Mouse (Mus musculus) neural tube, embryonic 10.5 days (tissue): ENCODE measurements around the gene Cer1.
A peak's percentile ranks its signal among the peaks of the same experiment; 100 is the strongest.

ENCODE experiments used
- DNase-seq: peaks from one replicate; pipeline ENCODE4 v3.0.0-alpha.2; 2017; ENCODE audit warnings: low spot score; ENCODE audit errors: extremely low spot score

Cer1 gene

DNA sequence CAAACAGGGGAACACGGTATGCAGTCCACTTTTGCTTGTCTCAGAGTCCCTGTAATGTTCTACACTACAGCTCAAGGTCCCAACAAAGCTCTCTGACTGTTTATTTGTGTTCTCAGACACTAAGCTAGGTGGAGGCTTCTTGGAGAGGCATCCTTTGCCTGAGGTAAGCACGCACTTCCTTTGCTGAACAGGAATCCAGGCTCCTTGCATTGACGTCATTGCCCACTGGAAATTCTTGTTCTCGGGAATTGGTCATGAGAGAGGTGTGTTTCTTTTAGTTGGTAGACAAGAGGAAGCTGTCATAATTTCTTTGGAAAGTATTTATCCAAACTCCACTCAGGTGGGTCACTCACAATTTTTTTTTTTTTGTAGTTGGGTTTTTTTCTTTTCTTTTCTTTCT lies 9.4 kb downstream of the Cer1 start:
- no peak for DNase-seq

DNA sequence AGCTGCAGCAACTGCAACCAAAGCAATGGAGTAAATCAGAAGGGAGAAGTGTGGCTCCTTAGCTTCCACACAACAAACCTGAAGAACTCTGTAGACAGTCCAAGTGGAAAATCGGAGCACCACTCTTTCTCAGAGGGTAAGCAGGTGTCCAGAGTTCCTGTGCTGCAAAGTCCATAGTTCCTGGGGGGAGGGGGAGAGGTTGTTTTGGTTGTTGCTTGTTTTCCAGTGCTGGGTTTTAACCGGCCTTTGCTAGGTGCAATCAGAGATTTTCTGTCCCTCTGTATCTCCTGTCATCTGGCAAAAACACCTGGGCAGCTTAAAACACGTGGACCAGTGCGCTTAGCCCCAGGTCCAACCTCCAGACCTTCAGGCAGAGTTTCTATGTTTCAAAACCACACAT lies 10.2 kb downstream of the Cer1 start:
- DNase-seq, result no peak

DNA sequence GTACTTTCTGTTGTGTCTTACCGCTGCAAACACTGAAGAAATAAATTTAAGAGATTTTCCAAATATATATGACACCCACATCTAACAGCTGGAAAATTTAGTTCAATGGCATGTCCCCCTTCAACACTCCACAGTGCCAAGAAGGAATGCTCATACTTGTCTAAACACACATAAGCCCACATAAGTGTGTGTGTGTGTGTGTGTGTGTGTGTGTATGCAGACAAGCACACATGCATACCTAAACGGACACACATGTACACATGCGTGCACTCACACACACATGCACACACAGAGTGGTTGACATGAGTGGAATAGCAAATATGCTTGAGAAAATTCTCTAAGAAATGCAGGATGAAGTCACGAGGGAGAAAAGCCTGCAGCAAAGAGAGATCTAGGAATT lies 12.4 kb downstream of the Cer1 start:
- DNase-seq, result no peak

DNA sequence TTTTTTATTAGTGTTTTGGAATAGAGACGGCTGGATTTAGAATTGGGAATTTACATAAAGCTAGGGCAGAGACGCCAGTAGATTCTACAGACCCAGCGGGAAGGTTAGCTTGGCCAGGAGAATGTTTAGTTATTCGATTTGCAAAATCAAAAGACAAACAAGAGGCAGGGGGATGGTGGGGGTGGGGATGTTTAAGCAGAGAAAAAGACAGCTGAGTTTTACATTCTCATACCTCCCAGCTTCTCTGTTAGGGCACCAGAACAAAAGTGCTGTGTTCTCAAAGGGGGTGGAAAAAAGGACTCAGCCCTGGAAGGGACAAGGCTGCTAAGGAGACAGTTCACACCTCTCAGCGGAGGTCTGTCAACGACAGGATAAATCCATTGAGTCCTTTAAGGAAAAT lies 12.8 kb downstream of the Cer1 start:
- no peak for DNase-seq

DNA sequence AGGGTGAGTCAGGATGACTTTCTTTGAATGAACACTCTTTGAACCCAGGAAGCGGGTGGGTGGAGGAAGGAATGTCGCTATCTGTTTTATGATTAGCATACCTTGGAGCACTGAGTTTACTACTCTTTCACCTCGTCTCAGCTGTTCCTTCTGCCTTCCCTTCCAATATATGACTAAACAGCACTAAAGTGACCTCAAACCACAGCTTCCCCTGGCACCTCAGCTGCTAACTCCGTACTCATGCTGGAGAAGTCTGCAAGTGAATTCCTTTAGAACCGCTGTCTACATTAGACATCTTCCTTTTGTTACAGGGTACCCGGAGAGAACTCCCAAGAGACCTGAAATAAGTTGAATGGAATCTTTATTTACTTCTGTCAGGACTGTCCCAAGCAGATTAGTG lies 14.0 kb downstream of the Cer1 start:
- no peak for DNase-seq

DNA sequence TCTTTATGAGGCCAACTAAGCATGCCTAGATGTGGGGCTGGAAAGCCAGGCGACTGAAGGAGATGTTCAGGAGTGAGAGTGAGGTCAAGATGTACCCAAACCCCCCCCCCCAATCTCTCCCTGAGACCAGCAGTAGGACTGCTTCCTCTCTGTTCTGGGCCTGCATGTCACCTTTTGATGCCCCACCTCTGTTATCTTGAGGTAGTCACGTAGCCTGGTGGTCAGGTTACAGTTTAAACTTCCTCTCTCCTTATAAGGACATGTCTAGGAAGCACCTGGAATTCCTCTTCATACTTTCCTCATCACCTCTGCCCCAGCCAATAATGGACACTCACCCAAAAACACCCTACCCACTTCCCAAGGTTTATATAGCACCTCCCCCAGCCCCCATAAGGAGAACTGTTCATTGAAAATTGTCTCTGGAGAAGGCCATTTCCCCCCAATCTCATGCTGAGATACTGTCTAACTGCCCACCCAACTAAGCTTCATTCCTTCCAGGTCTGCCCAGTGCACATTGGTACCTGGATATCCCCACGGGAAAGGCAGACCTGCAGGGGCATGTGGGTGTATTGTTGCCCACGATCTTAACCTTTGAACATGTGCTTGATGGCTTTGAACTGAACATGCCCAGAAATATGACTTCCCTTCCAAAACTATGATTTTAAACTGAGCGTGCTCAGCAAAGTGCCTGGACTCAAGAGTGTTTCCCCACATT lies 17.1 kb downstream of the Cer1 start:
- no peak for DNase-seq

DNA sequence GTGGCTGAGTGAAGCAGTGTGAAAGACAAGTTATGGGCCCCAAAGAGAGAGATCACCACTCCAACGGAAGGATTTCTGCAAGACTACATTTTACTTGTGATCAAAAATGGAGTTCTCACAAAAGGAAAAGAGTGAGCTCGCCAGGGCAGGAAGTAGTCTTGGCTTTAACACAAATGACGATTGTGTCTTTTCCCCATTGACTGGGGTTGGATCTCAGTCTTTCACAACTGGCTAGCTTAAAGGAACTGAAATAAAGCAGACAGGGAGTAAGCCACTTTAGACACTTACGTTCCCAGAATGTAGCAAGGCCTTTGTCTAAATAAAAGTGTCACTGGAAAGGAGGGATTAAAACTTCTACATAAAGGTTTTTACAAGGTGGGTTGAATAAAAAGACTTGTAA lies 17.8 kb downstream of the Cer1 start:
- no peak for DNase-seq

DNA sequence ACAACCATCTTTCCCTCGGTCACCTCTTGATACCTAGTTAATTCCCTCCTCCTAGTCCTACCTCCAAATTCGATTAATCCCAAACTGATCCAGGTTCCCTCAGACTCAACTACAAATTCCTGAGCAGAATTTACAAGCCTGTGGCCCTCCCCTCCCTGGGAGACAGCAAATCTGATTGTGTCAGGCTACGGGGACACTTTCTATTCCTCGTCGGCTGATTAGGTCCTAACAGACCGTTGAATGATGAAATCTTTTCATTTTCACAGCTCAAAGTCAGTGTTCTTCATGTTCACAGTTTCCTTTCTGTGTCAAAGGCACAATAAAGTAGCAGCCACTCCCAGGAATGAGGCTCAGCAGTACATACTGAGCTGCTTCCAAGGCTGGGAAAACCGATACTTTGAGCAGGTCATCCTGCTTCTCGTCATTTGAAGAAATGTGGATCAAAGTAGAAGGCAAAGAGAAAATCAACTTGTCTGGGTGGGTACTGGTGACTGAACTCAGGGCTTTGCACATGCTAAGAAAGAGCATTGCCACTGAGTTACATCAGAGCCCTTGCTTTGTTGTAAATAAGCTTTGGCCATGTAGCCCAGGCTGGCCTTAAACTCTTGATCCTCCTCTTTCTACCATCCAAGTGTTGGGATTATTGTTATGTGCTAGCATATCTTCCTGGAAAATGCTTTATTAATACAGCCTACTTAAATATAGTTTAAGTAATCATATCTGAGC lies 19.8 kb downstream of the Cer1 start:
- DNase-seq, result no peak

DNA sequence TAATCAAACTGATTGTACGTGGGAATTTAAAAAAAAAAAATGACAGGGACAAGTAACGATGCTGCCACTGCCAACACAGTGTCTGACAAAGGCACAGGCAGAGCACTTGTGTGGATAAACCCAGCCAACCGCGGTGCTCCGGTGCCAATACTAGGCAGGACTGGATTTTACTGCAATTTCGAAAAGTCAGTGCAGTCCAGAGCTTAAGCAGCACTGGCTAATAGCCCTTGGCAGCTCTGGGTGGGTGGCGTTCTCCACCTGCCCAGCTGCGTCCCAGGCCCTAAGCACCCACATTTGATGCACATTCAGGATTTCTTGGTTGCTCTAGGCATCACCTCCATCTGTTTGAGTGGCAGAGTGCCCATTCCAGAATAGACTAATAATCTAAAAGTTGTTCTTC lies 21.6 kb downstream of the Cer1 start:
- DNase-seq, result no peak

DNA sequence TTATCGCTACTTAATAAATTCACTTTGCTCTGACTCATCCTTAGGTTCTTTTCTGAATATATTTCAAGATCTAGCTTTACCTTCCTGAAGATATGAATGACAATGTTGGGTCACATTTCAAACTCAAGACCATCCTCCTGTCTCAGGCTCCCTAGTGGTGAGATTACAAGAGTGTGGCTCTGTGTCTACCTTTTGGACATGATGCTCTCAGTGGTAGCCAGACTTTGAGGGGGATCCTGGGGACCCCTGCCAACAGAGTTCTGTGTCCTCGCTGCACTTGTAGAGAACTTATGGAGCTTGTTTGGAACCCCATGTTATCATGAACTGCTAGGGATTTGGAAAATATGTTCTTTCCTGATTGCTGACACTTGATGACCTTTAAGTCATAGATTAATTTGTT lies 23.5 kb downstream of the Cer1 start:
- no peak for DNase-seq

DNA sequence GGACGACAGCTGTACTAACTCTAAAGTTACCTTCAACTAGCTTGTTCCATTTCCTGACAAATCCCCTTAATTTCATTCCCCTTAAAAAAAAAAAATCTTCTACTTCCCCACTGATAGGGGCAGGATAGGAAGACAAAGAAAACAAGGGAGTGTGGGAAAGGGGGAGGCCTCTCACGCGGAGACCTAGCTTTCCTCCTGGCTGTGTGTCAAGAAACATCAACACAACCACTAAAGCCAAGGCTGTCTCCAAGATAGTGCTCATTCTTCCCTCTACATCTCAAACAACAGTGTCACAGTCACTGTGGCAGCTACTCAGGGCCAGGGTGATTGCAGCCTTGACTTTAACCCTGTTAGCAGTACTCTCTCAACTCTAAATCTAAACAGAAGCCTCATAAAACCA lies 24.4 kb downstream of the Cer1 start:
- DNase-seq, result no peak

DNA sequence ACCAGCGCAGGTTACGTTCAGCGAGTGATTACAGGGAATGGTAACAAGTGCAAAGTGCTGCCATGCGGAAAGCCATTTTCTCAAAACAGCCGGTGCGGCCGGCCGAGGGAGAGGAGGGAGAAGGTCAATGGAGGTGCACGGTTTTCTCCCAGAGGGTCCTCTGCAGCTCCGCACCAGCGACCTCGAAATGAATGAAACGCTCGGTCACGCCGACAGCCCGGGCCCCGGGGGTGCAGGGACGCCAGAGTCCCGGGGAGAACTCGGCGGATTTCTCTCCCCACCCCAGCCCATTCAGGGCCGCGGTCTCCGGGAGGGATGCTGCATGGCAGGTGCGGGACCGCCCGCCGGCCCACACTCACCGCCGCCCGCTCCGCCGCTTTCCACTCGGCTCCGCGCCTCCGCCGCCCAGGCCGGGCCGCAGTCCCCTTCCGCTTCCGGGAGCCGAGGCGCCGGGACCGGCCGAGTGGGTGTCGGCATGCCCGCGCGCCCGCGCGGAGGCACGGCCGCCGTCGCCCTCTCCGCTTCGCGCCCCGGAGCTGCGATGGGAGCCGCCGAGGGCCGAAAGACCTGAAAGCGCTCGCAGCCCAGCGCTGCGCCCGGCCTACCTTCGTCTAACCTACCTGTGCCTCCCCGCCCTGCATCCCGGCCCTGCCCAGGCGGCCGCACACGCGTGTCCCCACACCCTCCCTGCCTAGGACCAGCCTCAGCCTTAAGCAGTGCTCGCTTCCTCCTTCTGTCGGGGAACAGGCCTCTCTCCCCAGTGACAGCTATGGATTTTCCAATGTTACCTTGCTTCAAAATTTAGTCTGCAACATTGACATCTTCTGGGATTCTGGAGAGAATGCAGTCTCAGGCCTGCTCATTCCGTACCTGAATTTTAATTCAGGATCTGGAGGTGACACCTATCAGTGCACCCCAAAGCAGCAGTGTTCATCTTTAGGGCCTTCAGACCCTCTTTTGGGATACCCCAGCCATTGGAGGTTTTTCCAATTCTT lies 25.5 kb downstream of the Cer1 start, which contains the start of gene Zdhhc21:
Gene Zdhhc21 (minus strand): TSS at position 828 of the 995 bp plus-strand sequence.
- peak; percentile 78 for DNase-seq

DNA sequence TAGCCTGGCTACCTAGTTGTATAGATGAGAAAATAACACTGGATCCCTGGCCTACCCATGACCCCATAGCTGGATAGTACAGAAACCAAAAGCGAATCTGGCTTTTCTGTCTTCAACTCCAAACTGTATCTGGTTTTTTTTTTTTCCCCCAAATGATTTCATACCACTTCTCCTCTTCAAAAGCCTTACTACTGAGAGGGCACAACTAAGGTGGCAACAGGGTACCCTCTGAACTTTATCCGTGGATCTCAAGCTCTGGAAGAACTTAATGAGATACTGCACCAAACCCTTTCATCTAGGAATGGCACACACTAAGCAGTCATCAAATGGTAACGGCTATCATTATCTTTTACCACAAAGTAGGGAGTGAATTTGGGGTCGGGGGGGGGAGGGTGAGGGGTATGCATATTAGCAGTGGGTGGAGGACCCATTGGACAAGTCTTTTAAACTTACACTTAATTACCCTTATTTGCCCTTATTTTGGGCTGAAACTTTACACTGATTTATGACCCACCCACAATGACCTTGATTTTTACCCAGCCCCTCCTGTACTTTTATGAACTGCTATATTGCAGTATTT lies 26.4 kb downstream of the Cer1 start:
- DNase-seq, result no peak

DNA sequence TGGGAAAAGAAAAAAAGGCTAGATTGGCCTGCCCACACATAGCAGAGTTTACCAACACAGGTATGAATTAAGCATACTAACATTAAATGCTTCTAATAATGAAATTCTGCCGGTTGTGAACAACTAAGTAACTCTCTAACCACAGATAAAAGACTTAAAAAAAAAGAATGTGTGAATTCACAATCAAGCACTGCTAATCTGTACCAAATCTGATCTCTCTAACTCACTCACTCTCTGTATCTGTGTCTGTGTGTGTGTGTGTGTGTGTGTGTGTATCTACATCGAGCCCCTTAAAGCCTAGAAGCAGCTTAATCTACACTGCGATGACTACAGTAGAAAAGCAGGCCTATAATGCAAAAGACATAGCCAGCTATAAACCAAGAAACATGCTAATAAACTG lies 28.0 kb downstream of the Cer1 start:
- no peak for DNase-seq

DNA sequence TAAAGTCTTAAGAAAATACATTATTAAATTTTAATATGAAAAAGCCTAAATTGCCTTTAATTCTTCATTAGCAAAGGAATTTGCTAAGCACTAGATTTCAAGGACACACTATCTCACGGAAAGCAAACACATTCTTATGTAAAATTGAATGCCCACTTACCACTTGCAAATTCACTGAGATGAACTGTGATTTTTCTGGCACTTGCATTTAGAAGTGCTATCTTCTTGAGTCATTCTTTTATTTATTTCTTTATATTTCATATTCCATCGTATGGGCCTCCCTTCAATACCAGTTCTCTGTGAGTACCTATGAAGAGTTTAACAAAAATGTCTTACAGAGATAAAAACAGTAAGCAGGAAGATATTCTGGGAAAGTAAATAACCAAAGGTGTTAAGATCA lies 31.1 kb downstream of the Cer1 start:
- DNase-seq, result no peak

DNA sequence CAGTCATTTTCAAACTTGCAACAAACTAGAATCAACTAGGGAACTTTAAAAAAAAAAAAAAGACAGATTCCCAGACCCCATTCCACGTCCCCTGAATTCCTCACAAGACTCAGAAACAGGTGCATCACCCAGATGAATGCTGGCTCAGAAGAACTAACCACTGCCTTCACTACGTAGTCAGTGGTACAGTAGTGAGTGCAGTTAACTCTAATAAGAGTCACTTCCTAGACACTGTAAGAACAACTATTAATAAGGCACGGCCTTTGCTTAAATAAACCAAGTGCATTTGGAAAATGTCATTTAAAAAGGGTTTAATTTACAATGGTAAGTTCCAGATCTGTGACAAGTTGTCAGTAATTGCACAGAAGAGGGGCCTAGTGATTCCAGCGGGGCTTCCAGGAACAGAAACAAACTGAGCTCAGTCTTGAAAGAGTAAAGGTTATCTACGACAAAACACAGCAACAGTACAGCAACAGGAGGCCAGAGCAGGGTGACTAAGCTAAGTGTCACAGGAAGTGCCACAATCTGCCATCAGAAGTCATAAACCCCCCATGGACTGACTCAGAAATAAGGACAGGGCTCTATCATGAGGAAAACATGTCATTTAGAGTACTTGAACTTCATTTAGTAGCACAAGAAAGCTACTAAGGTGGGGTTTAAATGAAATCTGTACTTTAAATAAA lies 36.3 kb downstream of the Cer1 start:
- DNase-seq, result no peak

DNA sequence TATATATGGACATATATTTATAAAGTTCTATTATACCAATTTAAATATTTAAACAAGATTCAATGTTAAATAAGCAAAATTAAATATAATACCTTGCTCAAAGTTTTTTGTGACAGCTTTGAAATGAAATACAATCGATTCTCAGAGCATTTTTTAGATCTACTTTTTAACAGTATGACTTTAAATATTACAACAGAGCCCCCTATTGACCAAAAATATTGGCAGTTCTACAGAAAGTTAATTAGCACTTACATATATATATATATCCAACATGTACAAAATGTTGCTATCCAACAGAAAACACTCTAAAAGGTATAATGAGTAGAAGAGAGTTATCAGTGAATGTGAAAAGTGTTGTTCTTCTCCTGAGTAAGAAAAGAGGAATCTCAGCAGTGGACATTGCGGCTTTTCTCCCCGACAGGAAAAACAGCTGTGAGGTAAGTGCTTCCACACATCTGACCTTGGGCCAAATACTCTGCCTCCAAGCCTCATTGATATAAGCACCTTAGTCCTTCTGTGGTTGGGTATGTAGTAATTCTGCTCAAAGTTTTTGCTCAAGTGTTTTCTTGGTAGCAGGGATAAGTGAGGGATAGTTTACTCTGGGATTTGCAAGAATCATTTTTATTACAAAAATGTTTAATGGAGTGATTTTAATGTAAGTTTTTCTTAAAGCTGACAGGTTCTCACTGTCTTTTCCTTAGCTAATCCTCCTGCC lies 47.3 kb downstream of the Cer1 start:
- DNase-seq, result no peak
